Mouse (Mus musculus) stomach, embryonic 15.5 days (tissue): ENCODE measurements around the gene 1700037H04Rik. TPM values are rescaled to one million over a fixed set of nuclear protein-coding genes. Genes with fewer than 3 reads are reported as not detected.
A peak's percentile ranks its signal among the peaks of the same experiment; 100 is the strongest.

Experiments
- ATAC-seq: fragments of 200-750 bp; cut with Nextera tagmentation; 2 replicates; pipeline ENCODE4 v1.8.0; 2017; ENCODE audit warnings: low read depth, moderate number of reproducible peaks, moderate TSS enrichment; ENCODE audit not compliant: insufficient read depth, low FRiP score
- H3K27ac ChIP-seq: fragments of 300-500 bp; sonication (generic); 2 replicates; pipeline ENCODE4 v1.5.1; 2015; ENCODE audit warnings: mild to moderate bottlenecking, inconsistent platforms
- H3K27me3 ChIP-seq: fragments of 300-500 bp; sonication (generic); replicated peaks from 2 replicates; pipeline ENCODE4 v1.6.1; 2015; ENCODE audit warnings: inconsistent platforms
- H3K36me3 ChIP-seq: fragments of 300-500 bp; sonication (generic); 2 replicates; pipeline ENCODE4 v1.6.1; 2015; ENCODE audit warnings: inconsistent platforms
- H3K4me1 ChIP-seq: fragments of 300-500 bp; sonication (generic); 2 replicates; pipeline ENCODE4 v1.6.1; 2015; ENCODE audit warnings: inconsistent platforms
- H3K4me2 ChIP-seq: fragments of 300-500 bp; sonication (generic); 2 replicates; pipeline ENCODE4 v1.6.1; 2015; ENCODE audit warnings: mild to moderate bottlenecking, inconsistent platforms
- H3K4me3 ChIP-seq: fragments of 300-500 bp; sonication (generic); replicated peaks from 2 replicates; pipeline ENCODE4 v1.5.1; 2015; ENCODE audit warnings: inconsistent platforms
- H3K9ac ChIP-seq: fragments of 300-500 bp; sonication (generic); 2 replicates; pipeline ENCODE4 v1.6.1; 2015; ENCODE audit warnings: inconsistent platforms
- H3K9me3 ChIP-seq: fragments of 300-500 bp; sonication (generic); 2 replicates; pipeline ENCODE4 v1.6.1; 2016; ENCODE audit warnings: inconsistent platforms
- WGBS: fragments of 180-500 bp; shearing (Covaris S2); methylation state at CpG from one replicate; pipeline ENCODE4 v1.1.7; 2015; 5-methylcytosine and 5-hydroxymethylcytosine counted together
- polyA plus RNA-seq: library from polyadenylated mRNA; unstranded; fragments of >200 nt; fragmentation: Nextera tagmentation; extraction: Ambion mirVana; gene quantifications from 2 replicates; pipeline ENCODE4 v1.2.1, GENCODE M21; 2015

Gene 1700037H04Rik
- polyA plus RNA-seq, 1 experiment from 2014 or later = 75.0 TPM

- 36% methylated on average over 10 of the region's 10 CpGs for WGBS
- Histone ChIP-seq H3K9ac (no peak overlapping the region), H3K27me3 (no peaks in the 10 kb centered on the region), H3K4me3 (no peak overlapping the region), H3K27ac (0 out of 2 replicates have a peak overlapping the region, but pooled peaks have one; percentile 21), H3K36me3 (peaks cover 30% of the 10 kb centered on the region), H3K4me1 (peaks cover 36% of the 10 kb centered on the region), H3K9me3 (no peaks in the 10 kb centered on the region), H3K4me2 (0 out of 2 replicates have a peak overlapping the region, but pooled peaks have one; percentile 5)
- ATAC-seq = no peak
These were observed 30.6 kb upstream of the 1700037H04Rik start for GRCm38 (mm10) chr2:131190344-131191004.

GRCm38 (mm10) chr2:131189521-131190309 is 29.8 kb upstream of the 1700037H04Rik start:
- H3K4me2 ChIP-seq = 0 out of 2 replicates have a peak overlapping the region, but pooled peaks have one; percentile 0
- no peak for ATAC-seq
- H3K27me3 ChIP-seq = no peaks in the 10 kb centered on the region
- H3K36me3 ChIP-seq = peaks cover 29% of the 10 kb centered on the region
- no peaks in the 10 kb centered on the region for H3K9me3 ChIP-seq
- H3K9ac ChIP-seq = no peak overlapping the region
- 0 out of 2 replicates have a peak overlapping the region, but pooled peaks have one; percentile 2 for H3K4me3 ChIP-seq
- H3K27ac ChIP-seq = peak overlapping the region; percentile 64; the same call in 1 of the 2 replicates
- WGBS = 42% methylated on average over 5 of the region's 5 CpGs
- peaks cover 36% of the 10 kb centered on the region for H3K4me1 ChIP-seq

GRCm38 (mm10) chr2:131188311-131188710 is 28.4 kb upstream of the 1700037H04Rik start:
- H3K27ac ChIP-seq = no peak overlapping the region
- H3K4me1 ChIP-seq = peaks cover 36% of the 10 kb centered on the region
- ATAC-seq = no peak
- H3K9me3 ChIP-seq = no peaks in the 10 kb centered on the region
- no peaks in the 10 kb centered on the region for H3K27me3 ChIP-seq
- peaks cover 17% of the 10 kb centered on the region for H3K36me3 ChIP-seq
- H3K9ac ChIP-seq = no peak overlapping the region
- WGBS = 92% methylated on average over 5 of the region's 5 CpGs
- H3K4me3 ChIP-seq = no peak overlapping the region
- H3K4me2 ChIP-seq = peak overlapping the region; percentile 87; the same call in 1 of the 2 replicates

GRCm38 (mm10) chr2:131187602-131187922 is 27.7 kb upstream of the 1700037H04Rik start:
- Histone ChIP-seq H3K9ac (peak overlapping the region; percentile 62), H3K27ac (peak overlapping the region; percentile 83; the same call in 1 of the 2 replicates), H3K4me1 (peaks cover 36% of the 10 kb centered on the region), H3K4me2 (peak overlapping the region; percentile 87), H3K36me3 (peaks cover 9% of the 10 kb centered on the region; the same call in 1 of the 2 replicates), H3K4me3 (peak overlapping the region; percentile 75), H3K27me3 (no peaks in the 10 kb centered on the region), H3K9me3 (no peaks in the 10 kb centered on the region)
- no peak for ATAC-seq
- 16% methylated on average over 3 of the region's 3 CpGs for WGBS

DNA sequence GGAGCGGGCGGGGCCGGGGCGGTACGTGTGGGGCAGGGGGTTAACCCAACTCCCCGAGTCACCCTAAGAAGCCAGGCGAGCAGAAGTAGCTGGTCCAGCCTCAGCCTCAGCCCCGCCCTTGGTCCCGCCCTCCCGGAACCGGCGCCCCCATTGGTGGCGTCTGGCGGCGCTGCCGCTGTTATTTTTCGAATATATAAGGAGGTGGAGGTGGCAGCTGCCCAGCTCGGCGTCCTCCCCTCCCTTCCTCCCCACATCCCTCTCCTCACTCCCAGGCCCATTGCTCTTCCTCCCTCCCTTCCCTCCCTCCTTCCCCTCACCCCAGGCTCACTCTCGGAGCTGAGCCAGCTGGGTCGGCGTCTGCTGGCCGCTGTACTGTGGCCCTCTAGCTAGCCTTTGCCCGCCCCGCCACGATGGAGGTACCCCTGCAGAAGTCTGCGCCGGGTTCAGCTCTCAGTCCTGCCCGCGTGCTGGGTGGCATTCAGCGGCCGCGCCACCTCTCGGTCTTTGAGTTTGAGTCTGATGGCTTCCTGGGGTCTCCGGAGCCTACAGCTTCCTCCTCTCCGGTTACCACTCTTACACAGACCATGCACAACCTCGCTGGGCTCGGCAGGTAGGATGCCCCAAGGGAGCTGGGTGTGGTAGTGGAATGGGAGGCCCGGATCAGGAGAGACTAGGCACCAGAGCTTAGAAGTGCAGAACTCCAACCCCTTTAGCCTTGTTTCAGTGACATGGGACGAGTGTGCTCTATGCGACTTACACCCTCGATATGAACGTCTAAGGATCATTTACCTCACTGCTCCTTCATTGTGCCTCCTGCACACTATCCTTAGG is 27.1 kb upstream of the 1700037H04Rik start, which contains the start of the genes Cdc25b and Spef1:
Gene Cdc25b, plus strand, starts transcription at position 179 of the 831 bp plus-strand sequence.
Gene Spef1, minus strand, starts transcription at position 512 of the 831 bp plus-strand sequence.
- WGBS = under 1% methylated on average over 43 of the region's 43 CpGs
- Histone ChIP-seq H3K27me3 (no peaks in the 10 kb centered on the region), H3K4me3 (peak within 1 kb of the TSS; percentile 75), H3K27ac (peak within 1 kb of the TSS; percentile 83), H3K9me3 (no peaks in the 10 kb centered on the region), H3K4me1 (peaks cover 36% of the 10 kb centered on the region), H3K36me3 (peaks cover 7% of the 10 kb centered on the region; the same call in 1 of the 2 replicates), H3K9ac (peak within 1 kb of the TSS; percentile 62), H3K4me2 (peak within 1 kb of the TSS; percentile 87)
- ATAC-seq = peak; percentile 94

DNA sequence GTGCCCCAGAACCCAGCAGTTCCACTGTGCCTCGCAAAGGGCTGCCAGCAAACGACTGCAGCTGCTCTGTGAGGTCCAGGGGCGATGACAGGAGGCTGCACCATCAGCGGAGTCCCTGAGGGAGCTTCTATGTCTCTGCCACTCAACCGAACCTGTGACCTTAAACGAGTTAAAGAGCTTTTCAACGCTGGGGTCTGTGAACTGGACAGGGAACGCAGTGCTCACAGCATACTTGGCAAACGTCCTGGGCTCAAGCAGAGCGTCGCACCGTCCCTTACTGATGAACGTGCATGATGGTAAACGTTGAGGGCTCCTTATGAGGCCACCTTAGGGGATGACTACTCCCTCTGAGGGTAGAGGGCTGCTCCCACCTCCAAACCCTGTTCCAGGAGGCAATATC is 26.5 kb upstream of the 1700037H04Rik start:
- Histone ChIP-seq H3K4me2 (peak overlapping the region; percentile 87), H3K27ac (peak overlapping the region; percentile 82), H3K9ac (0 out of 2 replicates have a peak overlapping the region, but pooled peaks have one; percentile 10), H3K36me3 (peaks cover 2% of the 10 kb centered on the region; the same call in 1 of the 2 replicates), H3K9me3 (no peaks in the 10 kb centered on the region), H3K4me1 (peaks cover 36% of the 10 kb centered on the region), H3K4me3 (peak overlapping the region; percentile 75), H3K27me3 (no peaks in the 10 kb centered on the region)
- WGBS = under 1% methylated on average over 14 of the region's 14 CpGs
- ATAC-seq = no peak; the same call in 1 of the 2 replicates

DNA sequence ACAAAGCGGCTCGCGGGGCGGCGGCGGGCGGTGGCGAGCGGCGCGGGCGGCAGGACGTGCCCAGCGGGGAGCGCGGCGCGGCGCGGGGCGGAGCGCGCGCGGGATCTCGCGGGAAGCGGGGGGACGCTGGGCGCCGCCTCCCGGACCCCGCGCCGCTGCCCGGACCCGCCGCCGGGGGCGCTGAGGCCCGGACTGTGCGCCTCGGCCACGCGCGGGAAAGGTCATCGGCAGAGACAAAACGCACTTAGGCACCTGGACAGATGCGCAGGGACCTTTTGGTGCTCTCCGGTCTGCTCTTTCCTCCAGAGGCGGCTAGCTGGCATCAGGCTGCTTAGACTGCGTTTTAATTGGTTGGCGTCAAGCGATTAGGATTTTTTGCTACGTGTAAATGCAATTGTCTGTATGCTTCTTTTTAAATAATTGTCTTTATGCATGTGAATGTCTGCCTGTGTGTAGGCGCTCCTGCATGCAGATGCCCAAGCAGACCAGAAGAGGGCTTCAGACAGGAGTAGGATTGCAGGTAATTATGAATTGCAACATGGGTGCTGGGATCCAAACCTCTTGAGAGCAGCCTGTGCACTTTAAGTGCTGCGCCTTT is 20.2 kb upstream of the 1700037H04Rik start, which contains the start of gene Cenpb:
Gene Cenpb, minus strand, starts transcription at position 78 of the 598 bp plus-strand sequence.
- ATAC-seq = peak; percentile 80

DNA sequence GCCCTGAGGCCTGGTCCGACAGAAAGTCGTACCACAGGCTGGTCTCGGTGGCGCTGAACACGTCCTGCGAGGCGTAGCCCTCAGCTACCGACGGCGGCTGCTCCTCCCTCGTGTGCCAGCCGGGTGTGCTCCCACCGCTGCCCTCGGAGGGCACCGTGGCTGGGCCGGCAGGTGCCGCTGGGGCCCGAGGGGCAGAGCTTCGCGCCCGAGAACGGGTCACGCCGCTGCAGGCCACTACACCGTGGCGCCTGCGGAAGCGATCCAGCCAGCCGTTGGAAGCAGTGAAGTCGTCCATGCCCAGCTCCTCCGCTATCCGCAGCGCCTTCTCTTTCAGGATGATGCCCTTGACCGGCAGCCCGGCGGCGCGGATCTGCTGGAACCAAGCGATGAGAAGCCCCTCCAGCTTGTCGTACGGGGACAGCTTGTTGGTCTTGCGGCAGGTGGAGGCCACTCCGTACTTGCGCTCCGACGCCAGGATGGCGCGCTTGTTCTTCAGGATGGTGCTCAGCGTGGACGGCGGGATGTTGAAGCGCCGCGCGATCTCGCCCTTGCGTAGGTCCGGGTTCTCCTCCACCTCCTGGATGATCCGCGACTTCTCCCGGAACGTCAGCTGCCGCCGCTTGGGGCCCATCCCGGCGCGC is 19.5 kb upstream of the 1700037H04Rik start:
- WGBS = under 1% methylated on average over 67 of the region's 67 CpGs
- Histone ChIP-seq H3K9me3 (no peaks in the 10 kb centered on the region), H3K27ac (peak overlapping the region; percentile 95), H3K4me3 (peak overlapping the region; percentile 83), H3K4me1 (peaks cover 37% of the 10 kb centered on the region), H3K9ac (peak overlapping the region; percentile 92), H3K27me3 (no peaks in the 10 kb centered on the region), H3K36me3 (0 out of 2 replicates have a peak, but pooled peaks cover 3% of the 10 kb centered on the region), H3K4me2 (peak overlapping the region; percentile 76)
- ATAC-seq = peak; percentile 40

More for the DNA sequence above, 20.2 kb upstream of the 1700037H04Rik start, which contains the start of gene Cenpb:
- Histone ChIP-seq H3K4me2 (peak within 1 kb of the TSS; percentile 76), H3K4me1 (peaks cover 34% of the 10 kb centered on the region), H3K9ac (peak within 1 kb of the TSS; percentile 92), H3K9me3 (no peaks in the 10 kb centered on the region), H3K27ac (peak within 1 kb of the TSS; percentile 95), H3K36me3 (0 out of 2 replicates have a peak, but pooled peaks cover 3% of the 10 kb centered on the region), H3K4me3 (peak within 1 kb of the TSS; percentile 83), H3K27me3 (no peaks in the 10 kb centered on the region)
- 3% methylated on average over 34 of the region's 57 CpGs for WGBS

- Histone ChIP-seq H3K27me3 (no peaks in the 10 kb centered on the region), H3K9me3 (no peaks in the 10 kb centered on the region), H3K9ac (peak overlapping the region; percentile 92), H3K36me3 (0 out of 2 replicates have a peak, but pooled peaks cover 3% of the 10 kb centered on the region), H3K4me2 (peak overlapping the region; percentile 76), H3K4me1 (peaks cover 40% of the 10 kb centered on the region), H3K27ac (peak overlapping the region; percentile 95), H3K4me3 (peak overlapping the region; percentile 83)
- no peak for ATAC-seq
- WGBS = 27% methylated on average over 26 of the region's 26 CpGs
These were observed 19.0 kb upstream of the 1700037H04Rik start for GRCm38 (mm10) chr2:131178828-131179245.

DNA sequence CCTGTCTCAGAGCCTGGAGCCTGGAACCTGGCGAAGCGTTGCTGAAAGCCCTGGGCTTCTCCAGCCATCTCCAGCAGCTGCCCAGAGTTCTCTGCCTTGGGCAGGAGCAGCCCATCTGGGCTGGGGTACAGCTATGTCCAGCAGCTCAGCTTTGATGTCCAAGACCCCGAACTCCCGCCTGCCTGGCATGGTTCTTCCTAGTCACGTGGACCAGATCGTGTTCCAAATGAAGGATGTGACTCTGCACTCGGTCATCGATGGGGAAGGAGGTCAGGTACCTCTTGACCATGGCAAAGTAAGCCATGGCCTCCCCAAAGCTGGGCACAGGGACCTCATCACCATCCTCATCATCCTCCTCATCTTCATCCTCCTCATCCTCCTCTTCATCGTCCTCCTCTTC is 18.1 kb upstream of the 1700037H04Rik start:
- H3K36me3 ChIP-seq = 0 out of 2 replicates have a peak, but pooled peaks cover 3% of the 10 kb centered on the region
- peak overlapping the region; percentile 92; the same call in 1 of the 2 replicates for H3K9ac ChIP-seq
- H3K27me3 ChIP-seq = no peaks in the 10 kb centered on the region
- H3K27ac ChIP-seq = peak overlapping the region; percentile 81
- H3K9me3 ChIP-seq = no peaks in the 10 kb centered on the region
- peak overlapping the region; percentile 76 for H3K4me2 ChIP-seq
- WGBS = 70% methylated on average over 9 of the region's 9 CpGs
- H3K4me3 ChIP-seq = peak overlapping the region; percentile 83
- H3K4me1 ChIP-seq = peaks cover 40% of the 10 kb centered on the region
- ATAC-seq = no peak
